Mouse (Mus musculus) heart, postnatal 0 days (tissue): ENCODE measurements around the gene Gm39653.
A peak's percentile ranks its signal among the peaks of the same experiment; 100 is the strongest.

Experiments used
- CTCF ChIP-seq: IDR thresholded peaks from 2 replicates; pipeline ENCODE4 v1.5.1; 2016; ENCODE audit warnings: antibody characterized with exemption, control low read depth, low read depth
- EP300 ChIP-seq: IDR thresholded peaks from 2 replicates; pipeline ENCODE4 v1.6.1; 2016; ENCODE audit warnings: antibody characterized with exemption, low read depth

DNA sequence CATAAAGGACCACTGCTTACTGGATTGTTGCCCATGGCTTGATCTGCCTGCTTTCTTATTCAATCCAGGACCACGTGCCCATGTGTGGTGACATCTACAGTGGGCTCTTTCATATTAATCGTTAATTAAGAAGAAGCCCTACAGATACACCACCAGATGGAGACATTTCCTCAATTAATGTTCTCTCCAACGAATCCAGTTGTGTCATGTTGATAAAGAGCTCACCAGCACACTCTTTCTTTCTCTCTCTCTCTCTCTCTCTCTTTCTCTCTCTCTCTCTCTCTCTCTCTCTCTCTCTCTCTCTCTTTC is 53.0 kb downstream of the Gm39653 start:
- TF ChIP-seq CTCF (peak; percentile 67), EP300 (no peak)
